Mouse (Mus musculus) left cerebral cortex, adult 9 months (tissue): ENCODE measurements around the gene Taok1.
A peak's percentile ranks its signal among the peaks of the same experiment; 100 is the strongest.
"Not testable (repeated sequence)": the region's sequence is repeated elsewhere in the genome, so short reads cannot be mapped to it uniquely, and the experiment has no call there.

Source experiments
- DNase-seq, 2 experiments: peaks; one replicate each; pipeline ENCODE4 v3.0.0; 2022; ENCODE audit warnings: low spot score in 2 of 2

Taok1 gene

DNA sequence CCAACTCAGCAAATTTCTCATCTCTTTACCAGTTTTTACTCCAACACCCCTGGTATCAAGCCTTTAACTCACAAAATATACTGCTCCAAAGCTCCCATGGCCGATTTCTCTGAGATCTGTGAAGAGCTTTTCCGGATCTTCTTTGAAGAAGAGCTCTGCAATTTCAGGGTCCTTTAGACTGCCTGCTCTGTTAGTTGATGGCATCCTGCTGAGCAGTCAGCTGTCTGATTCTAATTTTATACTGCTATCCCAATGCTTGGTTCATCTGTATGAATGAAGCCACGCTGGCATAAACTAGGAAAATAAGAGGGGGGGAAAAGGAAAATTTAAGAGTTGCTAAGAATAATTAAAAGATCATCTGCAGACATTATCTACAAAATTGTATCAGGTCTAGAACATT is 22.4 kb downstream of the Taok1 start:
- DNase-seq, result no peak

DNA sequence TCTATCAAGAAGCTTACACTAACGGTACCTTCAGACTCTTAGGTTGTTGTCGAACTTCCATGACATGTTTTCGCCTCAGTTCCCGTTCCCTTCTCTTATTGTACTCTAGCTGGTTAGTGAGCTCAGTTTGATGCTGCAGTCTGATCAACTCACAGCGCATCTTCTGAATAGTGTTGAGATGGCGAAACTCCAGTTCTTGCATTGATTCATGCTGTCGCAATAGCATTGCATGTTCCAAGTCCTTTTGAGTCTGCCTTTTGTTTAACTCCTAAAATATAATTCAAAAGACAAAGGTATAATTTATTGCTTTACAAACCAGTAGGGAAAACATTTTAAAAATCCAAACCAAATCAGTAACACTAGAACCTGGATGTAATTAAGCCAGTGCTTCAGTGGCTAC is 62.4 kb downstream of the Taok1 start:
- no peak for DNase-seq

DNA sequence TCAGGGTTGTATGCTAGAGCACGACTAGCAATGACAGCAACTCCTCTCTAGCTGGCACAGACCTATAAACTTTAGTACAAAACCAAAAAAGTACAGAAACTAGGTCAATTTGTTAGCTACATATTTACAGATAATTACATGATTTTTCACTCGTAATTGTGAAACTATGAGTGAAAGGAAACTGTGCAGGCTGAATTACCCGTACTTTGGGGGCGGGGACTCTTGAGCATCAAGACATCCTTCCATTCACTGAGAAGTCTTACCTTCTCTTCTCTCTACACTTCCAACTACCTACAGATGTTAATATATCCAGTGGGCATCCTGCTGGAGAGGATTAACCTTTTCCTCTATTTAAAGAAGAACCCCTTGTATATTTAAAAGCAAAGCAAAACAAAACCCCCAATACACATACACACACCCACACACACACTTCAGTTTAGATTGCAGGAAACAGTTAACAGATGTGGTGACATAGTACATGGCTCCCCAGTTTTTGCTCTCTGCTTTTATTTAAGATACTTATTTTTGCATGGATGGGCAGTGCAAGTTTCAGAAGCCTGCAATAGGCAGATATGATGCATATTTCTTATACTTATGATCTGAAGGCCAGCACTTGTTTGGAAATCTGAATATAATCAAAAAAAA is 75.3 kb downstream of the Taok1 start:
- no peak for DNase-seq

DNA sequence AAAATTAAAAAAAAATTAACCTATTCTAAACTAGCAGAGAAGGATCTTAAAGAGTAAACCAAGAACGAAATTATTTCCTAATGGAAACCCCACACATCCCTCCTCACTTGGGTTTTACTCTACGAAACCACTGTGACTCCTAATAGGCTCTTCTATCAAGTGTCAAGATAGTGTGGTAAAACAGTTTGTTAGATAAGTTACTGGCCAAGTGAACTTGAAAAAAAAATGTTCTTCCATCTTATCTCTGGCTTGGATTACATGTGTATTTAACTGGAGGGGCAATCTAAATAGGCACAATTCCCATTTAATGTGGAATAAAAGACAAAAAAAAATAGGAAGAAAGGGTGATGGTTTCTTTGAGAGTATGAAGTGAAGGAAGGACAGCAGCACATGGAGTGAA is 76.8 kb downstream of the Taok1 start:
- DNase-seq, result no peak

DNA sequence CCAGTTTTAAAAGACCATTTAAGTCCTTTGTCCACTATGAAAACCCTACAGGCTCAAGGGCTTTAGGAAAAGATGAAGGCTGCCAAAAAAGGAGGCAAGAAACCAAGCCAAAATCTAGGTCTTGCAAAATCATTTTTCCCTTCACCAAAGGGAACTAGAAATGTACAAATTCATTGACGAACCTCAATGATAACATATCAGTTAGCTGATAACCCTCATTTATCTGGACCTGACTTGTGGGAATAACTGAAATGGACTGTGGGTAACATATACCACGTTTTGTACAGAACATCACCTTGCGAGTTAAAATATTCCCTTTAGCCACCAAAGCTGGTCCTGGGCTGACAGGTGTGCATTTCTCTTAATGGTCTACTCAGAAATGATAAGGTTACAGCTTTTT is 78.0 kb downstream of the Taok1 start:
- DNase-seq, result no peak

DNA sequence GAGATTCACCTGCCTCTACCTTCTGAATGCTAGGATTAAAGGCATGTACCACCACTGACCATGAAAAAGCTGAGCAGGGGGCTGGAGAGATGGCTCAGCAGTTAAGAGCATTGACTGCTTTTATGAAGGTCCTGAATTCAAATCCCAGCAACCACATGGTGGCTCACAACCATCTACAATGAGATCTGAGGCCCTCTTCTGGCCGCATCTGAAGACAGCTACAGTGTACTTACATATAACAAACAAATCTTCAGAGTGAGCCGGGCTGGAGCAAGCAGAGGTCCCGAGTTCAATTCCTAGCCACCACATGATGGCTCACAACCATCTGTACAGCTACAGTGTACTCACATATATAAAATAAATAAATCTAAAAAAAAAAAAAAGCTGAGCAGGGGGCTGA is 79.2 kb downstream of the Taok1 start:
- not testable (repeated sequence) for DNase-seq

DNA sequence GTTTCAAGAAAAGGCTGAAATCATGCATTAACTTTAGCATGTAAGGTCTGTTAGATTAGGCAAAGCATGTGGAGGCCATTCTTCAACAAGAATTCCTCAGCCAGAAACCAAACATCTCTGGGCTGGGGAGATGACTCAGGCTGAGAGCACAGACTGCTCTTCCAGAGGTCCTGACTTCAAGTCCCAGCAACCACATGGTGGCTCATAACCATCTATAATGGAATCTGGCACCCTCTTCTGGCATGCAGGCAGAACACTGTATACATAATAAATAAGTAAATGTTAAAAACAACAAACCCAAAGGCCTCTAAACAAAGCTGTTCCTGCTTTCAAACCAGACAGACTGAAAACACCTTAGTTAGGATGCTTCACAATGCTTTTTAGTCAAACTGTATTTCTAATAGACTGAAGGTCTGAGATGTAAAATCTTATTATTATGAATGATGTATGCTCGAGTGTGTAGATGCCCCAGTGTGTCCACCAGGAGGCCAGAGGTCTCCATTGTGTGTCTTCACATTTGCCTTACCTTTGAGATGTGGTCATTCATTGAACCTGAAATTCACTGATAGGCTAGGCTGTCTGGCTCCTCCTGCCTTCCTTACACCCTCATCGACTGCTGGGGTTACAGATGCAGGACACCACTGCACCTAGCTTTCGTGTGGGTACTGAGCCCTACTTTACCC is 81.7 kb downstream of the Taok1 start:
- DNase-seq, result no peak

DNA sequence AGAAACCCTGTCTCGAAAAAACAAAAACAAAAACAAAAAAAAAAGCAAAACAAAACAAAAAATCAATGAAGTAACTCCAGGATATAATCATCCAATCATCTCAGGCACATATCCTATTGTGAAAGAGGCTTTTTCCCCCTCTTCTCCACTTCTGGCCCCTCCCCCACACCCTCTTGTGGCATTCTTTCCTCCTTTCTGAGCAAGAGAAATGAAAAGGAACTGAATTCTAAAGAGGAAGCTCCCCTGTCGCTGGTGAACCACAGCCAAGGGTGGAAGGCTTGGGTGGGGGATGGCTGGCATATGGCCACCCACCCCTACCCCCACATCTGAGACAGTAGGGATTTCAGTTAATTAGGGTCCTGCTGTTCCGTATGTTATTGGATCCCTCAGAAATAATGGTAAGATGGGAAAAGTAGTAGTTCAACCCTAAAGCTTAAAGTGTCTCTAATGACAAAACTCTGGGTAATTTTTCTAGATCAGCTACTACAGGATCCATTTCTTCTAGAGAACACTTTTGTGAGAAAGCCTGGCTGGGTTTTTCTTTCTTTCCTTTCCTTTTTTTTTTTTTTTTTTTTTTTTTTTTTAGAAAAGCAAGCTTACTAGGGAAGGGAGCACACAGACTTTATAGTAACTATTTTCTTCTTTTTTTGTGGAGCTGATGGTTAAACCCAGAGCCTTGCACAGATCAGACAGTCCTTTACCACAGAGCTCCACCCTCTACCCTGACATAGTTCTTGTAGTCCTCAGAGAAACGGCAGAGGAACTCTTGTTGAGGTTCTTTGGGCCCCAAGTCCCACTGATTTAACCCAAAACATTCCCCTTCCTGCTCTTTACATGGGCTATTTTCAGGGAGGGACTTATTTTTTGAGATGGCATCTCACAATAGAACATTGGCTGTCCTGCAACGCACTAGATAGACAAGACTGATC is 86.8 kb downstream of the Taok1 start:
- no peak for DNase-seq

DNA sequence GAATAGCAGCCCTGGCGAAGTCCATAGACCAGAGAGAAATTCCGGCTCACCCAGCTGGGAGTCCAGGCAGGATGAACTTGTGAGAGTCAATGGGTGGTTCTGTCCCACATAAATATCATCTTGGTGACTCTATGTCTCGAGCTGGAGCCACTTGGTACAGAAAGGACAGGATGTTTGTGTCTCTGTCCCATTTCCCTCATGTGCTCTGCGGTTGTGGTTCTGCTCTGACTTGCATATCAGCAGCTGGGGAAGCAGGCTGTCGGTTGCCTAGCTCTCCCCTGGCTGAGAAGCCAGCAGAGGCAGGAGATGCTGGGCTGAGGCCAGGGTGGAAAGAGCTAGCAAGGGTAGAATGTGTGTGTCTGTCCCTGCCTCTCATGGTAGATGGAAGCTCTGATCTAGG is 88.6 kb downstream of the Taok1 start, which contains the start of gene Gm10392:
Gm10392 (minus strand) TSS at position 156 of the 400 bp plus-strand sequence.
- no peak for DNase-seq

DNA sequence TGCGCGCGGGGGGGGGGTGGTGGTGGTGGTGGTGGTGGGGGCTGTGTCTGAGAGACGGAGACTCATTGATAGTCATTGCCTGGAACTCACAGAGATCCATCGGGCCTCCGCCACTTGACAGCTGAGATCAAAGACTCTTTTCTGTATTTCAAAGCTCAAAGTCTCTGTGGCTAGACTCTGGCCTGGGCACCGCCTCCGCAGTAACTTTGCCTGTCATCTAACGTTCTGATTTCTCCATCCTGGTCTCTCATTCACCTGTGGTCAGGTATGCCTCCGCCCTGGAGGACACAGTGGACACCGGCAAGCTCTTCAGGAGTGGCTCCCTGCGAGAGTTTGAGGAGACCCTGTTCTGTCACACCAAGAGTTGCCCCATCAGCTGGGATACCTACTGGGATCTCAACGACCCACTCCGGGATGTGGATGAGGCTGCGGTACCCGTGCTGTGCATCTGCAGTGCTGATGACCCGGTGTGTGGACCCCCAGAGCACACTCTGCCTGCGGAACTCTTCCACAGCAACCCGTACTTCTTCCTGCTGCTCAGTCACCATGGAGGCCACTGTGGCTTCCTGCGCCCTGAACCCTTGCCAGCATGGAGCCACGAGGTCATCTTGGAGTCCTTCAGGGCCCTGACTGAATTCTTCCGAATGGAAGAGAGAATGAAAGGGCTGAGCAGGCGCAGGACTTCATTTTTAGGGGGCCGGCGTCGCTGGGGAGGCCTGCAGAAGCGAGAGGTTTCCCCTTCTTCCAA is 89.4 kb downstream of the Taok1 start:
- DNase-seq, result no peak

DNA sequence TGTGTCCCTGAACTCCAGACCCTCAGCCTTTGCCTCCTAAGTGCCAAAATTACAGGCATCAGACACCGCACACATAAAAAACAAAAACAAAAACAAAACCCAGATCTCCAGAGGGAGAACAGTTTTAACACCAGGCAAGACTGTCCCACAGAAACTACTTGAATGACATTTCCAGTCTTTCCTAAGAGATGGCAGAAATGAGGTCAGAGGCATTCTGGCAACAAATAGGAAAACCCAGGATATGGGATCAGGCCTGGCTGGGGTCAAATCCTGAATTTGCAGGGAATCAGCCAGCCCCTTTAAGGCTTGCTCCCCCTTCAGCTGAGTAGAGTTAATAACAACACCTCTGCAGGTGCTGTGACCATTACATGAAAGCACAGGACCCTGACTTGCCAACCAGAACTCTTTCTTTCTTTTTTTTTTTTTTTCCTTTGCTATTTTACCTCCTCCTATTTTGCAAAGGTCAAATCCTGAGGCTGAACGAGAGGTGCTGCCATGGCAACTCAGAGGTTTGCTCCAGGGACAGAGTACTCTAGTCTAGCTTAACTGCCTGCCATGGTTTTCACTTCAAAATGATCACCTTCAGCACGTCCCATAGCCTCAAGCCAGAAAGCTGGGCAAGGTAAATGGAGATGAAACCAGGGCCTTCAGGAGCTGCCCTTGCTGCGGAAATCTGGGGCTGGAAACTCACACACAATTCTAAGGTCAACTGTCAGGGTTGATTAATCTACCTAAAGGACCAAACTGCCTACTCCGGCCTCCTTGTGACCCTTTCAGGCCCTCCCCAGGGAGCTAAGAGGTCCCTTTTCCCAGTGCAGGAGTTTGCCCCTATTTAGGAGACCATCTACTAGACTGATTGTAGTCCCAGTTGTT is 90.8 kb downstream of the Taok1 start:
- DNase-seq, result no peak

DNA sequence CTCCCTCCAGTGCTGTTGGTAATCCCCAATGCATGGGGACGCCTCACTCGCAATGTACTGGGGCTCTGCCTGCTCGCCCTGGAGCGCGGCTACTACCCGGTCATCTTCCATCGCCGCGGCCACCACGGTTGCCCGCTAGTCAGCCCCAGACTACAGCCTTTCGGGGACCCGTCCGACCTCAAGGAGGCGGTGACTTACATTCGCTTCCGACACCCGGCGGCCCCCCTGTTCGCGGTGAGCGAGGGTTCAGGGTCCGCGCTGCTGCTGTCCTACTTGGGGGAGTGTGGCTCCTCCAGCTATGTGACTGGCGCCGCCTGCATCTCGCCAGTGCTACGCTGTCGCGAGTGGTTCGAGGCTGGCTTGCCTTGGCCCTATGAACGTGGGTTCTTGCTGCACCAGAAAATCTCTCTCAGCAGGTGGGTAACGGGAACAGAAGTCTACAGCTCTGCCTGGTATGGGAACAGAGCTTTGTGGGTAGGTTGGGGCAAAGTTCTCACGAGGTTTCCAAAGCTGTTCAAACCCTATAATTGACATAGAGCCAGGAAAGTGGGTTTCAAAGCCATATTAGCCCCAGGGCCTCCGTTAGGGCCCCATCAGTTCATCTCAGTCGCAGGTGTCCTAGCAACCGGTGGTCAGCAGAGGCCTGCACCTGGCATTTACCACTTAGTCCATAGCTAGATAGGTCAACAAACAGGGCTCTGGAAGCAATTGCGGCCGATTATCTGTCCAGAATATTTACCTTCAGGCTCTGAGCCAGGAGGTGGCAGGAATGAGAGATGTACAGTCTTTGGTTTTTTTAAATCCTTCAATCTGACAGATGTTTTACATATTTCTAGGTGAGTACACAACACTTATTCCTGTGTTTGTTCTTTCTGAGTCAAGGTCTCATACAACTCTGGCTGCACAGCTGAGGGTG is 91.7 kb downstream of the Taok1 start, which contains the start of gene Trp53i13:
Trp53i13 (minus strand) TSS at position 344 of the 916 bp plus-strand sequence.
- no peak for DNase-seq

DNA sequence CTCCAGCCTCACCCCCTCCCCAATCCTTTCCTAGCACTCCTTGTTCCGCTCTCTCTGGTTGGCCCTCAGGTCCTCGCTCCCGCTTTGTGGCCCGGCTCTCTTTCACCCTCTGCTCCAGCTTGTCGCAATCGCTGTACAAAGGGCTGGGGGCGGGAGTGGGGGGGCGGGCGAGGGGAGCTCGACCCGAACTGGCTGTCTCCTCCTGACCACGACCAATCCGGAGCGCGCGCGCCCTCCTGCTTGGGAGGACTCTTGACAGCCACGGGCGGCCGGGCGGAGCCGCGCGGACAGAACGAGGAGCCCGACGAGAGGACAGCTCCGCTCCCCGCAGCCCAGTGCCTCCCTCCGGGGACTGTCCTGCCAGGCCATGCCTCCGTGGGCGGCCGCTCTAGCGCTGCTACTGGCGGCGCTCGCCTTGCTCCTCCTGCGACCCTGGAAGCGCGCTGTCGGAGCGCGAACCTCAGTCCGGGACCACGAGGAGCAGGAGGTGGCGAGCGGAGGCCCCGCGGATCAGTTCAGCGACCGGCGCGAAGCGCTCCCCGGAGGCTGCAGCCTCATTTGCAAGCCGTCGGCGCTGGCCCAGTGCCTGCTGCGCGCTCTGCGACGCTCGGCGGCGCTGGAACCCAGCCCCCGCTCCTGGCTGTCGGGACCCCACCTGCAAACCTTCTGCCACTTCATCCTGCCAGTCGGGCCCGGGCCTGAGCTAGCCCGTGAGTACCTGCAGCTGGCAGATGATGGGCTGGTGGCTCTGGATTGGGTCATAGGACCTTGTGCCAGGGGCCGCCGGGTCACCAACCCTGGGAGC is 92.6 kb downstream of the Taok1 start, which contains the start of gene Abhd15:
Abhd15 (plus strand) TSS at position 290 of the 805 bp plus-strand sequence.
- DNase-seq, result no peak

DNA sequence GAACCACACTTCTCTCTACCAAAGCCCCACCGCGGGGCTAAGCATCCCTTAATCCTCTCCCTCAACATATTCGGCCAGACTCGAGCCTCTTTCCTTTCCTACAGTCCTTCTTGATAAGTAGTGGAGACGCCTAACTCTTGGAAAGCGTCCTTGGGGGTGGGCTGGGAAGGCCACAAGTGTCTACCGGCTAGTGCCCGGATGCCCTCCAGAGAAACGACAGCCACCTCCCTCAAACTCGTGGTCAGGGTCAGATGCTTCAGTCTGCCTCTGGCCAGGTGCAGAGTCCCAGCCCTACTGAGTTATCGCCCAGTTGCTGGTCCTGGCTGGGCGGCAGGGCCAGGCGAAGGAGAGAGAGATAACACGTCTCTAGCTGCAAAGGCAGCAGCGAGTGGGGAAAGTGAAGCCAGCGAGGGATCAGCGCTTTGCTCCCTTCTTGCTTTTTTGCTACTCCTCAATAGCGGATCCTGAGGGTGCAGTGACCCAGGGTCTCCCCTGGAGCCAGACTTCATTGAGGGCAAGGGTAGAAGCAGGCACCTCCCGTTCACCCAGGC is 93.3 kb downstream of the Taok1 start:
- DNase-seq, result no peak

DNA sequence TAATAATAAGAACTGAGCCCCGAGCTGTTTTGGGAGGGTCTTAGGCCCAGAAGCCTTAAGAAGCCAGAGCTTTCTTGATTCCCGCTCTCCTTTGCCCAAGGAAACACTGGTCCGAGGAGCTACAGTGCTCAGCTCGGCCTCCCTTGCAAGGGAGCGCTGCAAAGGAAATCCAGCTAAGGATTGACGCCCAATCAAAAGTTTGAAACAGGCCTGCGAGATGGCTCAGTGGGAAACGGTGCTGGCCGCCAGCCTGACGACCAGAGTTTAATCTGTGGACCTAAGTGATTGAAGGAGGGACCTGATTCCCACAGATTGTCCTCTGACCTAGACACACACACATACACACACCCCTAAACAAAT is 93.8 kb downstream of the Taok1 start:
- DNase-seq, result no peak

DNA sequence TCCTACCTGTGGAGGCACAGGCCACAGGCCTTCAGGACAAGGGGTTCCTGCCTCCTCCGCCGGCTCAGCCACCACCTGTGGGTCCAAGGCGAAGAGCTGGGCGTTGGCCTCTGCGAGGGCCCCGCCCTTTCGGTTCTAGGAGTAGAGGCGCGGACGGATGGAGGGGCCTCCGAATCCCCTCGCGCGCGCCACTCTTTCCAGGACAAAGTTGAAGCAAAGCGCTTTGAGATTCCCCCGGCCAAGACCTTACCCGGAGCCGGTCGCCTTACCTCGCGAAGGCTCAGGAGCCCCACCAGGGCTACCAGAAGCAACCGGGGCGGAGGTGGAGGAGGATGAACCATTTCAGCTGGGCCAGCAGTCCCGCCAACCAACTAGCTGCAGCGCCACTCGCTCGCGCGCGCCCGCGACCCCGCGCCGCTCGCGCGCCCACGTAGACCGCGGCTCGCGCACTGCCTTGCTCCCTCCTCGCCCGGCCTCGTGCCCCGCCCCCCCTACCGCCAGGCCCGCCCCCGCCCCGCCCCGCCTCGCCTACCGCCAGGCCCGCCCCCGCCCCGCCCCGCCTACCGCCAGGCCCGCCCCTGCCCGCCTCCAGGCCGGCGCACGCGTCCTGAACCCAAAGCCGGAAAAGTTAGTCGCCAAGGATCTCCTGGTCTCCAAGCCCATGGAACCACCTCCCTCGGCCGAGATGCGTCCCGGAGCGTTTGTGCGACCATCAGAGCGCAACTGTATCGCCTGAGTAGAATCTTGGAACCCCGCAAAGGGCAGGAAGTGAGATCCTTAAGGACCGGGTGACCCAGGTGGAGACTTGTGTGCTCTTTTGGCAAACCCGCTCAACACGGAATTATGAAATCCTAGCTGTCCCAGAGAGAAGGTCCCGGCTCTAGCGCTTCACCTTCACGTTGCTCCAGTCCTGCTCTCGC is 94.5 kb downstream of the Taok1 start:
- DNase-seq, result peak in 1 of 2 experiments; percentile 50

DNA sequence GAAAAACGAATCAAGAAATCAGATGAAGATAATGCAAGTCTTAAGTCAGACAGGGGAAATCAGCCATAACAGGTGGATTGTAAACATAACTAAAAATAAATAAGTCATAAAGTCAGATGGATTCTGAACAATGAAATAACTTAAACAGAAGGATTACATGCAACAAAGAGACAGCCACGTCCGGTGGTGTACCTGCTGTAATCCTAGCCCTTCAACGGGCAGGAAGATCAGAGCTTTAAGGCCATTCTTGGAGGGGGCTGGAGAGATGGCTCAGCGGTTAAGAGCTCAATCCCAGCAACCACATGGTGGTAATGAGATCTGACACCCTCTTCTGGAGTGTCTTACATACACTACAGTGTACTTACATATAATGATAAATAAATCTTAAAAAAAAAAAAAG is 96.3 kb downstream of the Taok1 start:
- DNase-seq, result no peak
